Mouse (Mus musculus): ENCODE data around the gene Ccdc105.

Gene Ccdc105

GRCm38 (mm10) chr10:78752452-78753191 lies at the start of gene Ccdc105:
Gene Ccdc105, minus strand, starts transcription at chr10:78753065.
- DNase-seq, result peak; percentile 84 to 89

GRCm38 (mm10) chr10:78801449-78801848 lies 48.6 kb upstream of the Ccdc105 start:
- DNase-seq, result no peak

DNA sequence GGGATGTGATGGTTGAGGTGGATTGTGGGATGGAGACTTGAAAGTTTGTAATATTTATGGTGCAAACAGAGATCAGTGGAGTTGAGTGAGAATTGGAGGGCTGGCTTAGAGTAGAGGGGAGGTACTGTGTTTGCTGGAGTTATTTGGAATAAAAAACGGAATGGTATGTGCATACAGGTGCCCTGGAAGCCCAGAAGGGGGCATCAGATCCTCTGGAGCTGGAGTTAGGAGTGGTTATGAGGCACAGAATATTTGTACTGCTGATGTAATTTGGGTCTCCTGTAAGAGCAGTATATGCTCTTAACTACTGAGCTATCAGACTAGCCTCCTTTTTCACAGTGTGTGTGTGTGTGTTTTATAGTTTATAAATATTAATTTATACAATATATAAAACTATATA lies 37.7 kb upstream of the Ccdc105 start:
- DNase-seq, result no peak

DNA sequence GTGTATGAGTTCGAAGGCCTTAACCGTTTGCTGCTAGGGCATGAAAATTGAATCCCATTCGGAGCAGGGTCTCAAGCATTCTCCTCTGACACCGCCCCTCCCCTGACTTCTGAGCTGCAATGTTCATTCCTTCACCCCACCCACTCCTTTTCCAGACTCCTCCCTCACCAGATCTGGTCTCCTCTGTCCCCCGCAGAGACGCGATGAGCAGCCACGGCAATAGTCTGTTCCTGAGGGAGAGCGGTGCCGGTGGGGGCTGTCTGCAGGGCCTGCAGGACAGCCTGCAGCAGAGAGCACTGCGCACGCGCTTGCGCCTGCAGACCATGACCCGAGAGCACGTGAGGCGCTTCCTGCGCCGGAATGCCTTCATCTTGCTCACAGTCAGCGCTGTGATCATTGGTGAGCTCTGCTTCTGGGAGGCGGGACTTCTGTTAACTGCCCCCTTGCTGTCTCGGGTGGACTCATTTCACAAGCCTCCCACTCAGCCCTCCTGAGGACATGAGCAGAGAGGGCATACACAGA lies 34.8 kb upstream of the Ccdc105 start:
- DNase-seq, result peak; percentile 89 to 92

DNA sequence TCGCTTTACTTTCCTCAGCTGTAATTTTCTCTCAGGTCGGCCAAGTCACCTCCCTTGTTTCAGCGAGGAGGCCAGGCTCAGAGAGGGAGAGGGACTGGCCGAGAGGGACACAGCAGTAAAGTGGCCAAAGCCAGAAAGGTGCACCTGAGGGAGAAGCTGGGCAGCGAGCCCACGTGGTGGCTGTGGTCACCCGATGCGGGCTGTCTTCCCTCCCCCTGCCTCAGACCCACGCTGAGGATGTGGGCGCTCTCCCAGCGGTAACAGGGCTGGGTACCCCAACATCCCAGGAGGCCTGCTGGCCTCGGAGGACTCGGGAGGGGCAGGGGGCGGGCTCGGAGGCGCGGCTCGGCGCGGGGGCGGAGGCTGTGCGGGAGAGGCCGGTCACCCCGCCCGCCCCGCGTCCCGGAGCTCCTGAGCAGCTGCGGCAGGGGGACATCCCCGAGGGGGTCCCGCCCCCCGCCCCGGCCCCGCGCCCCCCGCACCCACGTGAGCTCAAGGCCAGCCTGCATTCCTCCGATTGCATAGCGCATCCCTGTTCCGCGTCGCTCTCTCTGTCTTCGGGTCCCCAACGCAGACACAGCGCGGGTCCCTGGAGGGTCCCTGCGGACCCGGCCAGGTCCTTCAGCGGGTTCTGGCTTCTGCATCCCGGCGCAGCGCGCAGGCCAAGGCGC lies 27.3 kb upstream of the Ccdc105 start, which contains the start of gene Slc1a6:
Gene Slc1a6, plus strand, starts transcription at position 516 of the 671 bp plus-strand sequence.
- peak; percentile 75 to 84 for DNase-seq

- DNase-seq, result peak in 1 of 2 experiments; percentile 16
Observed at GRCm38 (mm10) chr10:78779527-78779926, 26.7 kb upstream of the Ccdc105 start.

DNA sequence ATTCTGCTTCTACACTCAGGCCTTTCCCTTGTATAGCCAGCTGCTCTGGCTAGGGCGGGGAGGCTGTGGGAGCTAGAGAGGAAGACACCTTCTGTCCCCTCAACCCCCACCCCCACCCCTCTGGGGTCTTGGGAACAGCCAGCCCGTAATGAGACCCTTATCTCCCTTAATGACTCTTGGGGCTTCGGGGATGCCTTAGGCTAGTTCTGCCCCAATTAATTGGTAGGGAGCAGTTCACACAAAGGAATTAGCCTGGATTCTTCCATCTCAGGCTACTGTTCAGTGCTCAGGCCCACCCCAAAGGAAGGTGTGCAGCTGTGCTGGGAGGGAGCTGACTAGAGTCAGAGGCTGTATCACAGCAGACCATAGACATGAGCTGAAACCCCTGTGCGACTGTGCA lies 23.0 kb upstream of the Ccdc105 start:
- no peak for DNase-seq

GRCm38 (mm10) chr10:78765570-78765969 lies 12.7 kb upstream of the Ccdc105 start:
- DNase-seq, result no peak

- DNase-seq, result peak; percentile 82 to 88
Observed at GRCm38 (mm10) chr10:78756021-78756420, 3.2 kb upstream of the Ccdc105 start.

DNA sequence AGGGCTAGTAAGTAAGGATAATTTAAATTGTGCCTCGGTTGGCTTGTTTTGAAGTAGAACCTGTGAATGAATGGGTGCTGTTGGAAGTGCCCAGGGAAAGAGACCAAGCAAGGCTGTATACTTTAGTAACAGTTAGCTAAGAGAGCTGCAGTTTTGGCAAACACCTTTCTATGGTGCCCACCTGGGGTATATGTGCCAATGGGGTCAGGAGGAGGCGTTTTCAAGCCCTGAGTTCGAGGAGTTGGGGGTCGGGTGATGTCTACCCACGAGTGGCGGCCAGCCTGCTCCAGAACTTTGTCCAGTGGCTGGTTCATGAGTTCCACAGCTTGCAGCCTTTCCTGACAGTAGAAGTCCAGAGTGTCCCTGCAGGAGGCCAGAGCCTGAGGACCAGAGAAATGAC lies 3.9 kb downstream of the Ccdc105 start:
- DNase-seq, result no peak

- DNase-seq, result no peak
Observed at GRCm38 (mm10) chr10:78748161-78748560, 4.7 kb downstream of the Ccdc105 start.

DNA sequence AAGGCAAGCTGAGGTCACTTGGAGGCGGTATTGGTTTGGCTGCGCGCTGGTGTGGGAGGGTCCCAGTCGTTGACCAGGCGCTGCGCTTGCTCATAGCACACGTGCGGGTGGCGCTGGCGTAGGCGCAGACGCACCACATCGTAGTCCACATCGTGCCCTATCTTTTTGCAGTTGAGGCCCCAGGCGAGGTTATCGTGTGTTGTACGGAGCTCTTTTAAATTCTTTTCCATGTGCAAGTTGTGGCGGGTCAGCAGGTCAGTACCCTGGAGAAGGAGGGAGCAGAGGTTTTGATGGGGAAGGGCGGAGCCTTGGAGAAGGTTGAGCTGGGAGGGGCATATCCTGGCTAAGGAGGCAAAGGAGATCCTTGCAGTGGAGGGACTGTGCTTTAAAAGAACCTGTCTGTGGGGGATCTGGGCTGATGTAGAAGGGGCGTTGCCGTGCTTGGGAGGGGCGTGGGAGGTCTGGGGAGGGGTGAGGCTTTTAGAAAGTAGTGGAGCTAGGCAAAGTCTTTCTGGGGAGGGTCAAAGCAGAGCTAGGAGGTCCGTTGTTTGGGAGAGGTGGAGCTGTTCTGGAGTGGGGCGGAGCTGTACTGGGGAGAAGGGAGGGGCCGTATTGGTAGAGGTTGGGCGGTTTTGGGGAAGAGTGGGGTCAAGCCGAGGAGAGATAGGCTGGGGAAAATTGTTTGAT lies 5.7 kb downstream of the Ccdc105 start:
- peak; percentile 35 to 51 for DNase-seq

GRCm38 (mm10) chr10:78745453-78746232 lies 7.2 kb downstream of the Ccdc105 start:
- no peak for DNase-seq

DNA sequence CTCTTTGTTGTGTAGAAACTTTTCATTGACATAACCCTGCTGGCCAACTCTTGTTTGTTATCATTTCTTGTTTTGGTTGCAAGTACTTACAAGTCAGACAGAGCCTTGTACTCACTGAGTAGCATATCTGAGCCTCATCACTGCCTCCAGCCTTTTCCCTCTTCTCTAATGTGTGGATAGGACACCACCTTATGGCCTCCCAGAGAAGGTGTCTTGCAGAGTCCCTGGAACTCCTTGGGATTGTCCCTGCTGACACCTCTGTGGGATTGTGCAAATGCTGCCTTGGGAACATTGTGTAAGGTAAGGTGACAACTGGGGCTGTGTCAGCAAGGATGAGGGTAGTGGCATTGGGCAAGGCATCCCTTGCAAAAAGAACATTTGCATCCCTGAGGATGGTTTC lies 9.1 kb downstream of the Ccdc105 start:
- DNase-seq, result no peak

DNA sequence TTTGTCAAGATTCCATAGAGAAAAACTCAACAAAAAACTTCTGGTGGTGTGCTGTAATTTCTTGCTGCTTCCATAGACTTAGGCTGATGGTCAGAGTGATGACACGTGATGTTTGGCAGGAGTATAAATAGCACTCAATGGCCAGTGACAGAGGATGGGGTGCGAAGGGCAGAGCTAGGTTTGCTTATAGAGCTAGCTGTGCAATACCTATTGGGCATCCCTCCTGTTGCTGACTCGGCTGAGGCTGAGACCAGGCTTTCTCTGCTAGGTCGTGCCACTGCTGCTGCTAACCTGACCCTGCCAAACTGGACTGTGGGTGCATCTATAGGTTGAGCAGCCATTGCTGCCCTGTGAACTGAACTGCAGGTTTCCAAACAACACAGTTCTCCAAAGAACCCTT lies 13.0 kb downstream of the Ccdc105 start:
- DNase-seq, result no peak

- no peak for DNase-seq
Observed at GRCm38 (mm10) chr10:78727876-78728275, 25.0 kb downstream of the Ccdc105 start.

DNA sequence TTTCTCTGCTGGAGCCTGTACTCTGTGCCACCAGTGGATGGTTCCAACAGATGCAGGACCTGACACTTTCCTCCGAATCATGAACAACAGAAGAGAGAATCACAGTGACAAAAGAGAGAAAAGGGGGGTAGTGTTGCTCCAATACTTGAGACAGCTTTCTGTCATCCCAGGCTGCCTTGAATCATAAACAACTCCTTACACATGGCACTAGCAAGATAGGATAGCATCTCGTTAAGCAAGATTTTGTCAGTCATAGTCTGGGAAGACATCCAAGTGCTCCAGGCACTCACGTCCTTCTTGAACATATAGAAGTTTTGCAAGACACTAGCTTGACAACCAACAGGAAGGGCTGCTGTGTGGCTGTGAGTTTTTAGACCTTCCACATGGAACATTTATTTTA lies 25.8 kb downstream of the Ccdc105 start:
- DNase-seq, result no peak

DNA sequence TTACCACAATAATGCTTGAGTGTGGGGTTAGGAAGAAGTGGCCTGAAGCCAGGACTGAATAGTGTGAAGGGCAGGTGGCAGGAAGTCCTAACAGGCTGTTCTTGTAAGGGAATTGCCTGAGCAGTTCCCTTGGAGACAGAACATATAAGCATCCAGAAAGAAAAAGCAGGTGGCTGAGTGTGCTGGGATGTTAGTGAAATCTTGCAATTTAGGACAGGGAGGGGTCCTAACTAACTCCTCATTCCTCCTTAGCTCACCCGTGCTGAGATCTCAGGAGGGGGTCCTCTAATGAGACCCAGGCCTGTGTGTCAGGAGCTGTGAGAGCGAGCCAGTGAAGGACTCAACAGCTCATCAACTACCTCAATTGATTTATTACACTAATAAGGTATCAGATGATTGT lies 29.4 kb downstream of the Ccdc105 start:
- no peak for DNase-seq

DNA sequence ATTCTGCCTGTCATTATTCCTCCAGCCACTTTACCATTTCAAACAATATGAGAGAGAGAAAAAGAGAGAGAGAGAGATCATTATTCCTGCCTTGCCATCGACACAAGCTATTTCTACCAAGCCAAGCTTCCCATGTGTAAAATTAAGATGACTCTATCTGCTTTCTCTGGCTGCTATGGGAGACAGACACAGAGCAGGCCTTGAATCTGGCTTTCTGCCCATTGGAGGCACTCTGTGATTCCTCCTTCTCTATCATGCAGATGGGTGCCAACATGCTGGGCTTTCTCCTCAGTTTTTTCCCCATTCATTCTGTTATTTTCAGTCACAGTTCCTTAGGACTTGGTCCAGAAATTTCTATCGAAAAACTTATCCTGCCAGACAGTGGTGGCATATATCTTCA lies 30.2 kb downstream of the Ccdc105 start:
- DNase-seq, result peak; percentile 12 to 52

DNA sequence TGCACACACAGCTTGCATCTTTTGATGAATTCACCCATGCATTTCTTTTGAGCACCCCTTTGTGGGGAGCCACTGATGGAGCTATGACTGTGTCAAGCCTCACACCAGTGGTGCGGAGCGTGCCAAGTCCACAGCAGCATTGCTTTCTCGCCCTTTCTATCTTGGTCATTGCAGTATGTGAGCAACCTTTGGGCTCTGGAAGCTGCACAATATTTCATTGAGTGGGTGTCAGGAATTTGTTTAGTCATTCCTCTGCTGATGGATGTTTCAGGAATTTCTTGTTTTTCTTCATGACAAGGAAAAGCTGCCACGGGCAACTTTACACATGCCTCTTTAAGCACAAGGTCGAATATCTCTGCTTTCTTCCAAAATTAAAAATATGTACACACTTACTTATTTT lies 30.8 kb downstream of the Ccdc105 start:
- no peak for DNase-seq

- no peak for DNase-seq
Observed at GRCm38 (mm10) chr10:78718056-78718455, 34.8 kb downstream of the Ccdc105 start, which contains the start of gene Casp14. Gene Casp14, minus strand, starts transcription at chr10:78718294.

- no peak for DNase-seq
Observed at GRCm38 (mm10) chr10:78716231-78716630, 36.6 kb downstream of the Ccdc105 start.

DNA sequence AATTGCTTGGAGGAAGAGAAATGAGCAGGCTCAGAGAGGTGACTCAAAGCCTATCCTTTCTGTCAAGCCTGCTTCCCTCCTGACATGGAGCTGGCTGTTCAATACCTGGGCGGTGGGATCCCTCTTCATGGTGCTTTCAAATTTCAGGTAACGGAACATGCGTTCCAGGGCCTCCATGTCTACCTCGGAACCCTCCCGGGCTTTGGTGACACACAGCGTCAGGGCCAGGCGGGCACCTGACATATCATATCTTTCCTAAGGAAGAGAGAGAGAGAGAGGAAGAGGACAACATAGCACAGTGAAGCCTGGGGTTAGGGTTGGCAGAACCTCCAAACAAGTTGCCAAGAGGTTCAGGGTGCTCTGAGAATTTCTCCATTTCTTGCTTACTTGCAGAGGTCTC lies 37.7 kb downstream of the Ccdc105 start:
- DNase-seq, result no peak
